Mouse (Mus musculus) adipocyte (in vitro differentiated cells): Measurements from ENCODE around the gene Drosha.
"Not testable (repeated sequence)": the region's sequence is repeated elsewhere in the genome, so short reads cannot be mapped to it uniquely, and the experiment has no call there.

ENCODE experiments used
- DNase-seq: peaks from one replicate; pipeline ENCODE4 v3.0.0-alpha.2; 2016; ENCODE audit warnings: low spot score

Drosha gene

DNA sequence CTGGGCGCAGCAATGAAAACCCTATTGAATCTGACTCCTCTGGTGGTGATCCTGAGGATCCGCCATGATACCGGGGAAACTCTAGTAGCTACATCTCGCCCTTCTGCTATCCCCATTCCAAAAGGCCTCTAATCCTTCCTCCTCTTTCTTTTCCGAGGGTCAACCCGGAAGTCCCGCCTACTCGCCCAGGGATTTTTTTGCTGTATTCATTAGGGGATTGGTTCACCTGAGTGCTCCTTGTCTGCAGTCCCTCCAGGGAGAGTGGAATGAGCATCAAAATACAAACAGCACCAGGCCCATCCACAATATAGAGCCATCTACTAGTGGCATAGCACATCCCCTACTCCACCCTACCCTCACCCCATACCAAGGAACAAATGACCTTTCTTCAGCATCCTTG is 62.6 kb downstream of the Drosha start:
- DNase-seq = no peak

DNA sequence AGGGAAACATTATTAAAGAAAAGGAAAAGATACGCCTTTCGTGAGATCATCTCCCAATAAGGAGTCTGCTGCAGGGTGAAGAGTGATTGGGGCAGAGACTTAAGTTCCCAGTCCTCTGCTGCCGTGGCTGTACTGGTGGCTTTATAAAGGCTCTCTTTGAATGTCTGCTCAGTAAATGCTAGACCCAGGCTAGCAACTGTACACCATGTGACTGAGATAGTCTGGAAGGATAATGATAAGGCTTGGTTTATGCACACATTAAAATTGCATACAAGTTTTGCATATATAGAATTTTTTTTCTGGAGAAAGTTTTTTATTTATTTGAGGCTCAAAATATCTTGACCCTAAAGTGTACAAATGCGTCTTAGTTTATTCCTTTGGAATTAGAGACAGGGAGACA is 63.7 kb downstream of the Drosha start:
- no peak for DNase-seq

DNA sequence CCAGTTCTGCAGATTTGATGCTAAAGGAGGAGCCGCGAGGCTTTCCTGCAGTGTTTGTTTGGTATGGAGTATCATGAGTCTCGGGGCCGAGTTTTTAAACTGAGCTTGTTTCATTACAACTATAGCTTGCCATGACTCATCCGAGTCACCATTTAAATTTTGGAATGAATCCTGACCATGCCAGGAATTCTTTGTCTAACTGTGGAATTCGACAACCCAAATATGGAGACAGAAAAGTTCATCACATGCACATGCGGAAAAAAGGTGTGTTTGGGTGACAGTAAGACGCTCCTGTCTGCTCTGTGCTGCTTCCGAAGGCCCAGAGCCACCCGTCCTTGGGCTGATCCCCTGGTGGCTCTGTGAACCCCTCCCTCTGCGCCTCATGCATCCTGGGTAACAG is 65.3 kb downstream of the Drosha start:
- DNase-seq = no peak

DNA sequence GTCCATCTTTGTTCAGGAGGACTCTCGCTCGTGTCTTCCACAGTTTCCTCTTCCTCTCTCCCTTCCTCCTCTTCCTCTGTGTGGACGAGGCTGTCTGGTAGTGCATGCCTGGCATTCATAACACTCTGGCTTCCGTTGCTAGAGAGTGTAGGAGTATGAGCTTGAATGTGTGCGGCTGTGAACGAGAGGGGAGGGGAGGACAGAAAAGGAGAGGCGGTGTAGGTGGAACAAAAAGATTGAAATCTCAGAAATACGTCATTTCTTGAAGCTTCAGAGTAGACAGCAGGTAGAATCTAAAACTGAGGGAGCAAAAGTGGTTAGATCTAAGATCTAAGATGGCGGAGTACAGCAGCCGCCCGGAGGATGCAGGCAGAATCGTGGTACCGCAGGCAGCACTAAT is 70.8 kb downstream of the Drosha start:
- DNase-seq = no peak

DNA sequence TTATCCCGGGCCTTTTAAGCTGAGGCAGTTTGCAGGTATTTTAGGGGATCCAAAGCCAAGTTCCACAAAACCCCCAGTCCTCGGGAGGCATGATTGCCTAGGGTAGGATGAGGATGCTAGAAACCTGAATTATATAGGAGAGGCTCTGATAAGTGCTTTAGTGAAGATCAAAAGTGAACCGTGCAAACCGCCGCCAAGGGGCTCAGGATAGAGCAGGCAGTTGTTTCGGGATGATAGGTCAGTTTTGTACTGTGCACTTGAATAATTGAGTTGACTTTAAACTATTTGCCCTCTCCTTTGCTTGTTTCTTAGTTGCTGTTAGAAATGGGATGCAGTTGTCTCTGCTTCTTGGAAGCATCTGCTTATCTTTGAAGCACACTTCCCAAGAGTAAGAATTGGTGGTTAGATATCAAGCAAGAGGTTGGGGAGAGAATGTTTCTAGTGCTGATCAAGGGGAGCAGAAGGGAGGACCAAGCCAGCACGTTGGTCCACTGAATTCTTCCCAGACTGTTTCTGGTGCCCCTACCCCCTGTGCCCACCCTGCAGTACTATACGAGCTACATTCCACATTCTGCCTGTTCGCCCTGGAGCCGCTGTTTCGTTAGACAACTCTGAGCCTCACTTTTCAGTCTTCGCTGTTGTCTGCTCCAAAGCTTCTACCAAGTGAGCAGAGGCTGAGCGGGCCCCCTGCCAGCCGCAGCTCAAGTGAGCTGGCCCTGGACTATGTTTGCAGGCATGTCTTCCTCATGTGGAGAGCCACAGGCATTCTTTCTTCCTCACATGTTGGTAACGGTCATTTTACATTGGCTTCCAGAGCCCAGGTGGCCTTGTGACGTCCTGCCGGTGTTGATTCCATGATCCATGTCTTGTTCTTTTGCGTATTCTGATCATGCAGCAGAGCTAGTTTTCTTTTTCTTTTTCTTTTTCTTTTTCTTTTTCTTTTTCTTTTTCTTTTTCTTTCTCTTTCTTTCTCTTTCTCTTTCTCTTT is 71.7 kb downstream of the Drosha start:
- DNase-seq = no peak

DNA sequence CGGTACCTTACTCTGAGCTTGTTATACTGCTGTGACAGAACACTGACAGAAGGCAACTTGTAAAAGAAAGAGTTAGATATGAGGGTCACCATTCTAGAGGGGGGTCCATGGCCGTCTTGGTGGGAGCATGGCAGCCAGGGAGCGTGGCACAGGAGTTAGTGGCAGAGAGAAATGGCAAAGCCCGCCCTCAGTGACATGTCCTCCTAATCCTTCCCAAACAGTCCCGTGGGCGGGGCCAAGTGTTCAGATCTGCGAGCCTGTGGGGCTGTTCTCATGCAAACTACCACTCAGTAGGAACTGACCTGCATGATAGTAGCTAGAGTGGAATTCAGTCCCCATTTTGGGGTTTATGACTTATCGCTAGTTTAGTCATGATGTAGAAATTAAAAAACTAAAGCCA is 73.2 kb downstream of the Drosha start:
- DNase-seq = no peak

DNA sequence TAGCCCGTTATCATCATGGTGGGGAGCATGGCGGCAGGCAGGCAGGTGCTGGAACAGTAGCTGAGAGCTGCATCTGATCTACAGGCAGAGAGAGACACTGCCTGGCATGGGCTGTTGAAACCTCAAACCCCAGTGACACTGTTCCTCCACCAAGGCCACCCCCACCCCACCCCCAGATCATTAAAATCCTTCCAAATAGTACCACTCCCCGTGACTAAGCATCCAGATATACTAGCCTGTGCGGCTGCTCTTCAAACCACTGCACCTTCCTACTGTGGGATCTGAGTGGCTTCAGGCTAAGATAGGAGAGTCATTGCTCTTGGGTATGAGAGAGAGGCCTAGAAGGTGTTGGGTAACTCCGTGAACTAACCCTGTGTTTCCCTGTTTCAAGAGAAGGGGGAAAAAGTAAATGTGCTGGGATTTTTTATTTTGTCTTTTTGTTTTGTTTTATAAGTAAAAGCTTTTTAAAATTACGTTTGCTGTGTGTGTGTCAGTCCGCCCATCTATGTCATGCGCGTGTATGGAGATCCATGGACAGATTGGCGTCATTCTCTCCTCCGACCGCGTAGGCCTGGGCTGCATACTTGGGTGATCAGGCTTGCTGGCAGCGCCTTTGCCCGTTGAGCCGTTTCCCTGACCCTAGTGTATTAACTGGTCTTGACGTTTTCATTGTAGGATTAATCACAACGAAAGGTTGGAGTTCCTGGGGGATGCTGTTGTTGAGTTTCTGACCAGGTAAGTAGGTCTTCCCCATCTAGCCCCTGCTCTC is 76.0 kb downstream of the Drosha start:
- no peak for DNase-seq

DNA sequence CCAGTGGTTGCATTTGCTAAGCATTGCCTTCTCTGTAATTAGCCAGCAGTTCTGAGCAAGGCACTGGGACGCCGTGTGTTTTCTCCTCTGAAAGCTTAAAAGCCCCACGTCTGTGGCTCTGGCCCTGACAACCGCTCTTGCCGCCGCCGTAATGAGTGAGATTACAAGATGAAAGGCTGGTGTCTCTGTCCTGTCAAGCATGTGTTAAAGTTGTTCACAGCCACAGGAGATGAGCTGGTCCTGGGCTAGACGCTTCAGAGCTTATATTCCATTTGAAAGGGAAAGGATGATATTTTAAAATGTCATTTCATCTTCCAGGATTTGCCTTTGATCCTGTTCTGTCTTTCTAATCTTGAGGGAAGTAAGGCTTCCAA is 76.6 kb downstream of the Drosha start:
- no peak for DNase-seq

DNA sequence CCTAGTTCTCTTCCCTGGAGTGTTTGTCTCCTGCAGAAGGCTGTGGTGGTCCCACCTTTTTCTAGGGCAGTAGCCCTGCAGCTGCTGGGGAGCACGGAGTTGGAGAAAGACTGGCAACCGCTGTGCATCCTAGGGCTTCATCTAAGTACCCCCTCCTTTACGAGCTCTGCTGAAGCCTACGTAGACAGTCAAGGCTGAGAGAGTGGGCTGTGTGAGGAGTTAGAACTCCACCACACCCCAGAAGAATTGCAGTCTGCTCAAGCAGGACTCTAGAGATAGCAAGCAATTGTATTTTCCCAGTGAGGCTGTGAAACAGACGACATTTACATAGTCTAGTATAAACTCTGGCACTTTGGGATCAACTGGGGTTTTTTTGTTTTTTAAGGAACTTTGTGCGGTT is 79.8 kb downstream of the Drosha start:
- DNase-seq = no peak

DNA sequence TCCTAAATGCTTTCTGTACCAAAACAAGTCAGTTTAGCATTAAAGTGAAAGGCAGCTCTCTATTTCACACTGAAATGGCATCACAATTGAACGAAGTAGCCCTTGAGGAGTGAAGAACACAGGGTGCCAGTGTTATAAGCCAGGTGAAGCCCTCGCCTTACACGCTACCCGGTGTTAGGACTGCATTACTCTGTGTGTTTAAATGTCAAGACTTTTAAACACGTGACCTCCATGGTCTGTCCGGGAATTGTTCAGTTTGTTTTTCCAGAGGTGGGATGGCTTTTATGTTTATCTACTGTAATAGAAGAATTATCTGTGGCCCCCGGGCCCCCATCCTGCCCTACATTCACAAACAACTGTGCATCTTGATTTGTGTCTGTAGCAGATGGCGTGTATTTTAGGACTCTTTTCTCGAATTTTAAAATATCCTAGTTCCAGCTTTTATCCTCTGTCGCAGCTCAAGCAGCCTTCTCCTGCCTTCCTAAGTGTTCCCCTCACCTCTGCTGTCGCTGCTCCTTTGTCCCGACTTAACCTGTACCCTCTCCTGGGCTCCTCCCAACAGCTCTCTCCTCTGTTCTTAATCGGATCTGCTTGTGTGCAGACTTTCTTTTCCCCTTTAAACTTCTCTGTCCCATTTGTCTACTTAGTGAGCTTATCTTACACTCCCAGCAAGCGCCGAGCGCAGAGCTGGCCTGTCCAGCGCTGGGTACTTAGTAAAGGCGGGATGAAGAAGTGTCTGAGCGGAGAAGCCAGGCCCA is 83.5 kb downstream of the Drosha start:
- no peak for DNase-seq

DNA sequence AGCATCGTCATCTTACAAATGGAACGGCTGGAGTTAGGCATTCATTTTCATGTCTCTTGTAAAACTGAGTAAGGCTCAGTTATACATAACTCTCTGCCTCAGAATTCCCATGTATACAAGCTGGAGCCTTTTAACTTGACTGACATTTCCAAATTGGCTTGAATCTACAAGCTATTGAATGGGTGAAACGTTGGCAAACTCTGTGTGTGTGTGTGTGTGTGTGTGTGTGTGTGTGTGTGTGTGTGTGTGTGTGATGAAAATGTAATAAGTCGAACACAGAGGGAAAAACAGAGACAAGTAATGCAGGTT is 84.1 kb downstream of the Drosha start:
- no peak for DNase-seq

DNA sequence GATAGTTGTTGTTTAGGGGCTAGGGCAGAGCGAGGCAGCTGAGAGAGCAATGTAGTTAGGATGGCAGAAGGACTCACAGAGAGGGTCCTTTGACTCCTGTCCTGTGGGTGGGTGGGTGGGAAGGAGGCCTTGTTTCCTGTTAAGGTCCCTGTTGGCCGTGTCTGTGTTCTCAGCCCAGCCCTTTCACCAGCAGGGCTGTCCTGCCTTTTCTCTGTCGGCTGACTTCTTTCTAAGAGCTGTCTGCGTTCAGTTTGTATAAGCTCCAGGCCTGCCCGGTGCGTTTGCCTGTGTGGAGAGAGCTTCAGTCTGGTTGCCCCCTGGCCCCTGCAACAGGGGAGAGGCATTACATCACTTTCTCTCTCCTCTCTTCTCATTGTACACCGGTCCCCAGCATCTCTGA is 84.6 kb downstream of the Drosha start:
- DNase-seq = no peak

DNA sequence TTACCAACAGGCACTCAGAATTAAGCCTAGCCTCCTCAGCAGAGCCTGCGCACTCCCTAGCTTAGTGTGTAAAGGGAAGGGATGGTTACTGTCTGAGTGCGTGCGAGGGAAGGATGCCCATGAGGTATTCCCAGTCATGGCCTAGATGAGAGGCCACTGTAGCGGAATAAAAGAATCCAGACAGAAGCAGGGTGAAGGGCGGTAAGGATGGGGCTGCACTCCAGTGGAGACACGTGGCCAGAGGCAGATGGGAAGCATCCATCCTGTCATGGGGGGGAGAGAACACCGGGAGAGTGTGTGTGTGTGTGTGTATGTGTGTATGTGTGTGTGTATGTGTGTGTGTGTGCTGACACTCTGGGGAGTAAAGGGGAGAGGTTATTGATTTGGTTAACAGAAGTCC is 86.5 kb downstream of the Drosha start:
- DNase-seq = no peak

DNA sequence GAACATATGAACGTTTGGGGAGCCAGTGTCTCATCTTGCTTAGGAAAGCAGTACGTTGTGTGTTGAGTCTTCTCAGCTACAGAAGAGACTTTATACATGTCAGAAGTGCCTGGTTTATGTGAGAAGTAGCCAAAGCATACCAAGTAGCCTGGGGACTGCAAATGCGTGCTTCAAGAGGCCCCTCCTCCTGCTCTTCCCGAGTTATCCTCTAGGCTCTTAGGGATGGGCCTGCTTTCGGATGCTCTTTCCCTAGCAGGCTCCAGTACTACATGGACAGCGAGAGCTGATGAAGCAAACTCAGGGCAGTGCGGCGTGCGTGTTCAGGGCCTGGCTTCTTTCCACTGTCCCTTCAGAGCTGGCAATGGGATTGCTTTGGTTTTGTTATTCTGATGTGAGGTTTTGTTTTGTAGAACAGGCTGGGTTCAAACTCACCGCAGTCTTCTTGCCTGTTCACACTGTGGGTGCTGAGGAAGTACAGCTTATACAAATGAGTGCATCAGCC is 91.8 kb downstream of the Drosha start:
- DNase-seq = no peak

DNA sequence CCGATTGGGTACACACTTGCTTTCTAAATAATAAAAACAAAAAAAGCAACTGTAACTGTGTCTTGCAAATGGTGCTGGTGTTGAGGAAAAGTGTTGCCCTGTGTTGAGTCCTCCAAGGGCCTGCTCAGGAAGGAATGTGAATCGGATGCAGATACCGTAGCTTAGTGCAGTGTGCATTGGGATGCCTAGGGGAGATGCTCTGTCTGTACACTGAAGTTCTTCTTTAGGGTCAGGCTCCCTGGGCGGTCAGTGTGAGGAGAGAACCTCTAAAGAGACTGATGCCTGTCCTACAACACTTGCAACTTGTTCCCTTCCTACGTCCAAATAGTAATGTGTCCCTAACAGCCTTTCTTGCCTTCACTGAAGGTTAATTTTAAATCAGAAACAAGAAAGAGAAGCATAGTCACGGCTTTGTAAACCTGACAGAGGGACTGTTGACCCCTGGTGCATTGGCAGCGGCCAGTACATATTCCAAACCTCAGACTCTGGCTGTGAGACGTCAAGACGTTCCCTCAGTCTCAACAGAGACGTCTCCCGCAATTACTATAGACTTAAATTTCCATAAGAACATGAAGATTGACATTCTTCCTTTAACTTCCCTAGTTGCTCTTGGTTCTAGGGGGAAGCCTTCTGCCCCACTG is 94.8 kb downstream of the Drosha start:
- not testable (repeated sequence) for DNase-seq

DNA sequence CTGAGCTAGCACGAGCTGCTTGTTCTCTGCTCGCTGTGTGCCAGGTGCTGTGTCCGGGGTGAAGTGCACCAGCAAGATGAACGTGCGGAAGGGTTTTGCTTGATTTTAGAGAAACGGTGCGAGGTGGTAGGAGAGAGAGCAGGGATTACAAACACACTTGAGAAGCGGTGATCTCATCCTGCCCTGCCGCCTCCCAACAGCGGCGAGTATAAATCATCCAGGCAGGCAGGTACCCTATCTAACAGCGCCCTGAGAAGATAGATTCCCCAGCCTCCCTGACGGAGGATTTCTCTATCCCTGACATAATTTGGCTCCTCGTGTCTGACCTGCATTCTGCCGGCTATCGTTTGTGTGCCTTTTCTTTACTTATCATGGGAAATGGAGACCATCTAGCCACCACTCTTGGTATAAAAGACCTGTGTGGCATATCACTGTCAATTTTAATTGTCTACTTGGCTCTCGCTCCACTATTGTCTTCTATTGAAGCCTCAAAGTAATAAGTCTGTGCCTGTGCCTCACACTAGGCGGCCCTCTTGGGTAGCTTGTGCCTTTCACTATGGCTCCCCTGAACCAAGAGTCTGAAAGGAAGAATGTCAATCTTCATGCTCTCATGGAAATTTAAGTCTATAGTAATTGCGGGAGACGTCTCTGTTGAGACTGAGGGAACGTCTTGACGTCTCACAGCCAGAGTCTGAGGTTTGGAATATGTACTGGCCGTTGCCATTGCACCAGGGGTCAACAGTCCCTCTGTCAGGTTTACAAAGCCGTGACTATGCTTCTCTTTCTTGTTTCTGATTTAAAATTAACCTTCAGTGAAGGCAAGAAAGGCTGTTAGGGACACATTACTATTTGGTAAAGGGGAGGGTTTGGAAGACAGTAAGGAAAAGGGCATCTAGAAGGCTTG is 95.6 kb downstream of the Drosha start:
- DNase-seq = no peak

DNA sequence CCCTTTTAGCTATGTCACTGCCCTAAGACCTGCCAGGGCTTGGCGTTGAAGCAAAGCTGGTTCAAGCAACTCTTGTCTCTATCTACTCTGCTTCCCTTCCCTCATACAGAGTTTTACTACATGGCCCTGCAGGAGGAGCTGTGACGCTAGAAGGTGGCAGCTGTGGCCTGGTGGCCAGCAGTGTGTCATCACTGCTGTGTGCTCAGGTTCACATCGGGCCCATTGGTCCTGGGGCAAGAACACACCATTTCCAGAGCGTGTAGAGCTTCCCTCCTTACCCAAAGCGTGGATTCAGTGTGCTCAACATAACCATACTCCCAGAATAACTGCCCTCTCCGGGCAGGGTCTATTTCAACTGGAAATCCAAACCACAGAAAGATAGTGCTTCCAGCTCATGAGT is 97.3 kb downstream of the Drosha start:
- no peak for DNase-seq

DNA sequence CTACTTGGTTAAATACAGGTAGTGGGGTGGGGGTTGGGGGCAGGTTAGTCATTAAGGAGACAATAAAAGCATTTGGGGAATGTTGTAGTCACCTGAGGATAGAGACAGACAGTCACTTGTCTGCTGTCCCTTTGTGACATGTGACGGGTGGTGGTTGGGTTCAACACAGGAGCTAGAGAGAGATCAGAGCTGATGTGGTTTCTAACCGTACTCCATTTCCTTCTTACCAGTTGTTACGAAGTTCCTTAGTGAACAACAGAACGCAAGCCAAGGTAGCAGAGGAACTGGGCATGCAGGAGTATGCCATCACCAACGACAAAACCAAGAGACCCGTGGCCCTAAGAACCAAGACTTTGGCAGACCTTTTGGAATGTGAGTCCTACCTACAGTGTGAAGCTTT is 99.2 kb downstream of the Drosha start:
- DNase-seq = no peak

DNA sequence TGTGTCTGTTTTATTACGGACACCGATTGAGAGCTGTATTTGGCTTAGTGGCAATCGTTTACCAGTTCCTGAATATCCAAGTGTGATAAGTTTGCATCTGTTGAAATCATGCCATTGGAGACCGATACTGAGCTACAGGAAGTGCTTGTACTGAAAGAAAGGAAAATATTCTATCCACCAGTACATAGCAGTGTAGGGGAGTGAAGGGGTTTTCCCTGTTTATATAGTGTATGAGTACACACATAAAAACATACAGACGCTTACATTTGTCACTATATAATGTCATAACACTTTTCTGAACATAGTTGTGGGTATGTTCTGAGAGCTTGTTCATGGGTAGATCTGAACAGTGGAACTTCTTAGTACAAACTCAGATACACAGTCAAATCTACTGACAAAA is 106.9 kb downstream of the Drosha start:
- DNase-seq = no peak

DNA sequence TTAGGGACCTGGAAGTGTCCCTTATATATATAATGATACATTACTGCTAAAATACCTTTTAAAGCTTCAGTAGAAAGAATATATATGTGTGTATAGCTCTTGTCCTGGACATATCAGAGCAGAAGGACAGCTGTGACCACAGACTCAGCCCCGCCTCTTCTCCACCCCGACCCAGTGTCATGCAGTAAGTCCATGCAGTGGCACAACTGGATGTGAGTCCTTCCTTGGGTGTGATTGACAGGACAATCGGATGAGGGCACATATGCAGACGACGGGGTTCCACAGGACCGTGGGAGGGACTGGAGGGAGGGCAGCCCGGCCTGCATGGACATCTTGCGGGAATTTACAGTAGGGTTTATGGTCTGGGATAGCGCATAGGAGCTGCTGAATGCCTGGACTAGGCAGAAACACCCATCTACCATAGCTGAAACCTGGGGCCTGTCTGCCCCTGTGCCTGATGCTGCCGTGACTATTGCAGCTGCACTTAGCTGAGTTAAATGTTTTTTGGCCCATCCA is 111.7 kb downstream of the Drosha start:
- DNase-seq = no peak

DNA sequence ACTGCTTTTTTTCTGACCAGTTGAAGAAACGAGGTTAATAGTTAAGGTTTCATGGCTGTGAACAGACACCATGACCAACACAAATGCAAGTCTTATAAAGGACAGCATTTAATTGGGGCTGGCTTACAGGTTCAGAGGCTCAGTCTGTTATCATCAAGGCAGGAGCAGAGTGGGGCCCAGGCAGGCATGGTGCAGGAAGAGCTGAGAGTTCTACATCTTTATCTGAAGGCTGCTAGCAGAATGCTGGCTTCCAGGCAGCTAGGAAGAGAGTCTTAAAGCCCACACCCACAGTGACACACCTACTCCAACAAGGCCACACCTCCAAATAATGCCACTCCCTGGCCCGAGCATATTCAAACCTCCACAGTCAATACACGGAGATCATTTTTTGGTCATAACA is 112.7 kb downstream of the Drosha start:
- DNase-seq = not testable (repeated sequence)
